Mouse (Mus musculus) stomach, embryonic 16.5 days (tissue): ENCODE measurements at regions not wholly inside any gene's neighbourhood (a gene's known extent, or its start where the extent isn't known, plus 50 kb on each side); places are given as distances from the start of the nearest gene placed in this dataset.

Experiments
- ATAC-seq: fragments of 200-750 bp; cut with Nextera tagmentation; 2 replicates; pipeline ENCODE4 v1.8.0; 2017; ENCODE audit warnings: moderate number of reproducible peaks, moderate TSS enrichment; ENCODE audit not compliant: insufficient read depth, low FRiP score
- H3K27ac ChIP-seq: fragments of 300-500 bp; sonication (generic); 2 replicates; pipeline ENCODE4 v1.5.1; 2014; ENCODE audit warnings: low read length
- H3K27me3 ChIP-seq: fragments of 300-500 bp; sonication (generic); 2 replicates; pipeline ENCODE4 v1.6.1; 2014; ENCODE audit warnings: low read length, control low read depth, mixed read lengths; ENCODE audit not compliant: control insufficient read depth, insufficient read depth
- H3K36me3 ChIP-seq: fragments of 300-500 bp; sonication (generic); 2 replicates; pipeline ENCODE4 v1.6.1; 2014; ENCODE audit warnings: low read length; ENCODE audit not compliant: control insufficient read depth, insufficient read depth
- H3K4me1 ChIP-seq: fragments of 300-500 bp; sonication (generic); 2 replicates; pipeline ENCODE4 v1.6.1; 2014; ENCODE audit warnings: low read length, control low read depth, mixed read lengths; ENCODE audit not compliant: control insufficient read depth, insufficient read depth
- H3K4me2 ChIP-seq: fragments of 300-500 bp; sonication (generic); 2 replicates; pipeline ENCODE4 v1.6.1; 2014; ENCODE audit warnings: low read depth, low read length, mixed read lengths
- H3K4me3 ChIP-seq: fragments of 300-500 bp; sonication (generic); replicated peaks from 2 replicates; pipeline ENCODE4 v1.5.1; 2014; ENCODE audit warnings: mild to moderate bottlenecking, low read length
- H3K9ac ChIP-seq: fragments of 300-500 bp; sonication (generic); 2 replicates; pipeline ENCODE4 v1.6.1; 2014; ENCODE audit warnings: low read length
- H3K9me3 ChIP-seq: fragments of 300-500 bp; sonication (generic); replicated peaks from 2 replicates; pipeline ENCODE4 v1.6.1; 2016; ENCODE audit warnings: low read length, control low read depth; ENCODE audit not compliant: control insufficient read depth
- WGBS: fragments of 180-500 bp; shearing (Covaris S2); extraction: QIAGEN DNeasy Blood & Tissue Kit; methylation state at CpG from one replicate; pipeline ENCODE4 v1.1.7; 2014; 5-methylcytosine and 5-hydroxymethylcytosine counted together

- H3K27ac ChIP-seq, result peak overlapping the region; percentile 64
- no peak overlapping the region for H3K4me2 ChIP-seq
- no peaks in the 10 kb centered on the region for H3K27me3 ChIP-seq
- H3K9me3 ChIP-seq, result no peaks in the 10 kb centered on the region
- no peaks in the 10 kb centered on the region for H3K36me3 ChIP-seq
- no peak overlapping the region for H3K9ac ChIP-seq
- peaks cover 6% of the 10 kb centered on the region; the same call in 1 of the 2 replicates for H3K4me1 ChIP-seq
- no peak overlapping the region for H3K4me3 ChIP-seq
- 80% methylated on average over 5 of the region's 5 CpGs for WGBS
- ATAC-seq, result no peak
Measured at GRCm38 (mm10) chr15:62076552-62077234, 1153.9 kb upstream of the A1bg start.

- Histone ChIP-seq H3K4me2 (no peak overlapping the region), H3K4me3 (no peak overlapping the region), H3K9me3 (no peaks in the 10 kb centered on the region), H3K27me3 (no peaks in the 10 kb centered on the region), H3K4me1 (peaks cover 6% of the 10 kb centered on the region; the same call in 1 of the 2 replicates), H3K27ac (no peak overlapping the region), H3K9ac (no peak overlapping the region), H3K36me3 (no peaks in the 10 kb centered on the region)
- WGBS, result 89% methylated on average over 4 of the region's 4 CpGs
- no peak for ATAC-seq
Measured at GRCm38 (mm10) chr15:62074735-62075134, 1151.9 kb upstream of the A1bg start.

GRCm38 (mm10) chr15:62073595-62073994 is 1150.8 kb upstream of the A1bg start:
- no peak overlapping the region for H3K4me3 ChIP-seq
- H3K27ac ChIP-seq, result no peak overlapping the region
- H3K36me3 ChIP-seq, result no peaks in the 10 kb centered on the region
- no peaks in the 10 kb centered on the region for H3K27me3 ChIP-seq
- WGBS, result 94% methylated on average over 5 of the region's 5 CpGs
- no peak overlapping the region for H3K9ac ChIP-seq
- no peak overlapping the region for H3K4me2 ChIP-seq
- H3K9me3 ChIP-seq, result no peaks in the 10 kb centered on the region
- ATAC-seq, result no peak
- no peaks in the 10 kb centered on the region for H3K4me1 ChIP-seq

GRCm38 (mm10) chr15:62071311-62071710 is 1148.5 kb upstream of the A1bg start:
- Histone ChIP-seq H3K4me3 (no peak overlapping the region), H3K36me3 (no peaks in the 10 kb centered on the region), H3K4me2 (no peak overlapping the region), H3K27ac (no peak overlapping the region), H3K9ac (no peak overlapping the region), H3K27me3 (no peaks in the 10 kb centered on the region), H3K9me3 (no peaks in the 10 kb centered on the region), H3K4me1 (no peaks in the 10 kb centered on the region)
- 85% methylated on average over 2 of the region's 2 CpGs for WGBS
- no peak for ATAC-seq

GRCm38 (mm10) chr15:62068422-62069160 is 1145.8 kb upstream of the A1bg start:
- Histone ChIP-seq H3K27me3 (no peaks in the 10 kb centered on the region), H3K27ac (no peak overlapping the region), H3K36me3 (no peaks in the 10 kb centered on the region), H3K9me3 (no peaks in the 10 kb centered on the region), H3K4me1 (no peaks in the 10 kb centered on the region), H3K9ac (no peak overlapping the region), H3K4me2 (no peak overlapping the region), H3K4me3 (no peak overlapping the region)
- WGBS, result 50% methylated on average over 11 of the region's 11 CpGs
- no peak for ATAC-seq

GRCm38 (mm10) chr15:62064399-62064798 is 1141.6 kb upstream of the A1bg start:
- no peak overlapping the region for H3K9ac ChIP-seq
- H3K27ac ChIP-seq, result no peak overlapping the region
- no peak overlapping the region for H3K4me2 ChIP-seq
- H3K27me3 ChIP-seq, result no peaks in the 10 kb centered on the region
- WGBS, result 90% methylated on average over 3 of the region's 3 CpGs
- no peak overlapping the region for H3K4me3 ChIP-seq
- no peaks in the 10 kb centered on the region for H3K36me3 ChIP-seq
- no peak for ATAC-seq
- H3K9me3 ChIP-seq, result no peaks in the 10 kb centered on the region
- H3K4me1 ChIP-seq, result no peaks in the 10 kb centered on the region

GRCm38 (mm10) chr15:62057449-62057848 is 1134.6 kb upstream of the A1bg start:
- no peaks in the 10 kb centered on the region for H3K27me3 ChIP-seq
- no peak overlapping the region for H3K4me2 ChIP-seq
- no peaks in the 10 kb centered on the region for H3K9me3 ChIP-seq
- H3K4me1 ChIP-seq, result 0 out of 2 replicates have a peak, but pooled peaks cover 7% of the 10 kb centered on the region
- no peak overlapping the region for H3K4me3 ChIP-seq
- H3K27ac ChIP-seq, result no peak overlapping the region
- H3K36me3 ChIP-seq, result no peaks in the 10 kb centered on the region
- ATAC-seq, result no peak
- 85% methylated on average over 2 of the region's 2 CpGs for WGBS
- no peak overlapping the region for H3K9ac ChIP-seq

- H3K4me2 ChIP-seq, result no peak overlapping the region
- 81% methylated on average over 11 of the region's 11 CpGs for WGBS
- no peaks in the 10 kb centered on the region for H3K9me3 ChIP-seq
- no peak overlapping the region for H3K27ac ChIP-seq
- H3K9ac ChIP-seq, result no peak overlapping the region
- no peak for ATAC-seq
- H3K4me1 ChIP-seq, result 0 out of 2 replicates have a peak, but pooled peaks cover 7% of the 10 kb centered on the region
- H3K4me3 ChIP-seq, result no peak overlapping the region
- H3K27me3 ChIP-seq, result no peaks in the 10 kb centered on the region
- no peaks in the 10 kb centered on the region for H3K36me3 ChIP-seq
Measured at GRCm38 (mm10) chr15:62056889-62057288, 1134.1 kb upstream of the A1bg start.

- Histone ChIP-seq H3K4me2 (no peak overlapping the region), H3K9me3 (no peaks in the 10 kb centered on the region), H3K4me3 (no peak overlapping the region), H3K27me3 (no peaks in the 10 kb centered on the region), H3K36me3 (no peaks in the 10 kb centered on the region), H3K27ac (peak overlapping the region; percentile 29; the same call in 1 of the 2 replicates), H3K9ac (no peak overlapping the region), H3K4me1 (0 out of 2 replicates have a peak, but pooled peaks cover 7% of the 10 kb centered on the region)
- WGBS, result 75% methylated on average over 3 of the region's 3 CpGs
- no peak for ATAC-seq
Measured at GRCm38 (mm10) chr15:62056401-62056800, 1133.6 kb upstream of the A1bg start.
